In genomic region chr14:102204881-102205671, GRCm38 (mm10) we compare ENCODE assay signal across 30 mouse cellular contexts.
DNase-seq lines count a peak whose midpoint lies in the region; ATAC-seq and TF ChIP-seq lines count a peak whose summit lies in the region.
"Had no signal": no experiment of that assay in that cellular context is flagged by ENCODE, and none has a peak within 500 bp of the region (broad histone marks: within the 10 kb centered on the region; RNA-seq: fewer than 3 reads in every experiment).

No protein-coding gene starts in this region.

- DNase-seq in hindbrain, embryonic 14.5 days (ENCODE audit: low spot score): no peak
- no peak for DNase-seq in hindbrain, embryonic 11.5 days (ENCODE audit: low spot score)
- no peak for DNase-seq in midbrain, postnatal 0 days (ENCODE audit: low spot score)
- DNase-seq in telencephalon, adult 2 months (ENCODE audit: low read depth, low spot score): peak; percentile 54
- DNase-seq in ovary, postnatal 36 days (ENCODE audit: low spot score): no peak
- DNase-seq: adrenal gland, postnatal 14 days; cerebellum, adult 18-20 months; cerebellum, postnatal 10 days; gastrocnemius, adult 2 months; heart, adult 2 months; heart, postnatal 10 days; kidney, adult 18-20 months; kidney, postnatal 4 days; lung, embryonic 14.5 days; lung, postnatal 14 days; right cerebral cortex, postnatal 25 days; spleen, adult 18-20 months; thymus, adult 2 months; thymus, postnatal 36 days had no signal

- no peak overlapping the region for H3K27ac ChIP-seq in hindbrain, embryonic 14.5 days
- H3K27ac ChIP-seq in hindbrain, embryonic 11.5 days (ENCODE audit: low read depth, low read length): no peak overlapping the region
- H3K27ac ChIP-seq in midbrain, embryonic 13.5 days: no peak overlapping the region
- no peak overlapping the region for H3K27ac ChIP-seq in midbrain, postnatal 0 days (ENCODE audit: low read depth, low read length)
- peak overlapping the region; percentile 69 for H3K27ac ChIP-seq in forebrain, embryonic 15.5 days (replicated peaks)
- H3K27ac ChIP-seq: gastrocnemius, adult 2 months; heart, adult 2 months; heart, embryonic 13.5 days; kidney, postnatal 0 days; left cerebral cortex, adult 2 months; limb, embryonic 12.5 days; liver, embryonic 15.5 days; neural tube, embryonic 13.5 days had no signal

- 82% methylated on average over 10 of the region's 10 CpGs for WGBS in hindbrain, embryonic 14.5 days
- 91% methylated on average over 10 of the region's 10 CpGs for WGBS in hindbrain, embryonic 11.5 days
- WGBS in midbrain, embryonic 13.5 days: 81% methylated on average over 10 of the region's 10 CpGs
- WGBS in midbrain, postnatal 0 days: 80% methylated on average over 10 of the region's 10 CpGs
- 55% methylated on average over 10 of the region's 10 CpGs for whole genome bisulfite sequencing in forebrain, embryonic 15.5 days

- no peaks in the 10 kb centered on the region for H3K4me1 ChIP-seq in hindbrain, embryonic 14.5 days (replicated peaks; ENCODE audit: control insufficient read depth, insufficient read depth, low read length)
- H3K4me1 ChIP-seq in hindbrain, embryonic 11.5 days (replicated peaks; ENCODE audit: control insufficient read depth, insufficient read depth, low read length): no peaks in the 10 kb centered on the region
- no peaks in the 10 kb centered on the region for H3K4me1 ChIP-seq in midbrain, embryonic 13.5 days (replicated peaks)
- no peaks in the 10 kb centered on the region for H3K4me1 ChIP-seq in midbrain, postnatal 0 days (ENCODE audit: insufficient read depth, low read length)
- H3K4me1 ChIP-seq in forebrain, embryonic 15.5 days: peaks cover 8% of the 10 kb centered on the region
- H3K4me1 ChIP-seq: limb, embryonic 12.5 days; liver, embryonic 15.5 days; neural tube, embryonic 13.5 days had no signal

- no peak overlapping the region for H3K4me3 ChIP-seq in hindbrain, embryonic 14.5 days (replicated peaks; ENCODE audit: low read length)
- H3K4me3 ChIP-seq in hindbrain, embryonic 11.5 days (ENCODE audit: low read depth, low read length): no peak overlapping the region
- no peak overlapping the region for H3K4me3 ChIP-seq in midbrain, embryonic 13.5 days (replicated peaks)
- H3K4me3 ChIP-seq in midbrain, postnatal 0 days (ENCODE audit: low read depth, low read length): no peak overlapping the region
- H3K4me3 ChIP-seq in forebrain, embryonic 15.5 days: no peak overlapping the region
- H3K4me3 ChIP-seq: erythroblast, embryonic 14.5 days; gastrocnemius, adult 2 months; heart, adult 2 months; heart, embryonic 13.5 days; left cerebral cortex, adult 2 months; limb, embryonic 12.5 days; liver, embryonic 15.5 days; neural tube, embryonic 13.5 days had no signal

- no peaks in the 10 kb centered on the region for H3K9me3 ChIP-seq in hindbrain, embryonic 14.5 days (ENCODE audit: control insufficient read depth, low read length)
- no peaks in the 10 kb centered on the region for H3K9me3 ChIP-seq in hindbrain, embryonic 11.5 days (ENCODE audit: control insufficient read depth, low read length)
- H3K9me3 ChIP-seq in midbrain, embryonic 13.5 days: no peaks in the 10 kb centered on the region
- H3K9me3 ChIP-seq in midbrain, postnatal 0 days (ENCODE audit: low read length): no peaks in the 10 kb centered on the region
- H3K9me3 ChIP-seq in forebrain, embryonic 15.5 days: no peaks in the 10 kb centered on the region
- H3K9me3 ChIP-seq: heart, embryonic 13.5 days; limb, embryonic 12.5 days; liver, embryonic 15.5 days; neural tube, embryonic 13.5 days had no signal

- H3K4me2 ChIP-seq in hindbrain, embryonic 14.5 days (replicated peaks): no peak overlapping the region
- H3K4me2 ChIP-seq in hindbrain, embryonic 11.5 days (replicated peaks; ENCODE audit: low read depth, low read length): no peak overlapping the region
- H3K4me2 ChIP-seq in midbrain, embryonic 13.5 days (replicated peaks): no peak overlapping the region
- H3K4me2 ChIP-seq in midbrain, postnatal 0 days (ENCODE audit: low read depth, low read length, poor library complexity, severe bottlenecking): no peak overlapping the region
- H3K4me2 ChIP-seq in forebrain, embryonic 15.5 days (replicated peaks): no peak overlapping the region
- H3K4me2 ChIP-seq: heart, embryonic 13.5 days; limb, embryonic 12.5 days; liver, embryonic 15.5 days; lung, embryonic 14.5 days; neural tube, embryonic 13.5 days had no signal

- no peak for TF ChIP-seq CTCF in midbrain, postnatal 0 days (IDR thresholded peaks at IDR 0.05)

- H3K27me3 ChIP-seq in hindbrain, embryonic 14.5 days (ENCODE audit: control insufficient read depth, insufficient read depth, low read length): no peaks in the 10 kb centered on the region
- no peaks in the 10 kb centered on the region for H3K27me3 ChIP-seq in hindbrain, embryonic 11.5 days (ENCODE audit: control insufficient read depth, insufficient read depth, low read length)
- no peaks in the 10 kb centered on the region for H3K27me3 ChIP-seq in midbrain, embryonic 13.5 days
- no peaks in the 10 kb centered on the region for H3K27me3 ChIP-seq in midbrain, postnatal 0 days (ENCODE audit: insufficient read depth, low read length)
- no peaks in the 10 kb centered on the region for H3K27me3 ChIP-seq in forebrain, embryonic 15.5 days
- H3K27me3 ChIP-seq: heart, embryonic 13.5 days; limb, embryonic 12.5 days; liver, embryonic 15.5 days; neural tube, embryonic 13.5 days had no signal

- no peaks in the 10 kb centered on the region for H3K36me3 ChIP-seq in hindbrain, embryonic 14.5 days (replicated peaks; ENCODE audit: control insufficient read depth, insufficient read depth)
- no peaks in the 10 kb centered on the region for H3K36me3 ChIP-seq in hindbrain, embryonic 11.5 days (ENCODE audit: control insufficient read depth, insufficient read depth, low read length)
- no peaks in the 10 kb centered on the region for H3K36me3 ChIP-seq in midbrain, embryonic 13.5 days
- no peaks in the 10 kb centered on the region for H3K36me3 ChIP-seq in midbrain, postnatal 0 days (ENCODE audit: insufficient read depth, low read length)
- H3K36me3 ChIP-seq in forebrain, embryonic 15.5 days: no peaks in the 10 kb centered on the region
- H3K36me3 ChIP-seq: heart, embryonic 13.5 days; limb, embryonic 12.5 days; liver, embryonic 15.5 days; neural tube, embryonic 13.5 days had no signal

- ATAC-seq in hindbrain, embryonic 14.5 days (ENCODE audit: low FRiP score): peak; percentile 31; the same call in 1 of the 2 replicates
- ATAC-seq in hindbrain, embryonic 11.5 days (ENCODE audit: low FRiP score): no peak
- ATAC-seq in midbrain, embryonic 13.5 days: 0 out of 2 replicates have a peak, but pooled peaks have one; percentile 27
- ATAC-seq in midbrain, postnatal 0 days (ENCODE audit: low FRiP score): no peak
- peak; percentile 93 for ATAC-seq in forebrain, embryonic 15.5 days (replicated peaks)
- ATAC-seq: CD4-positive, CD25-positive, alpha-beta regulatory T cell, adult 4 months; hindbrain, embryonic 16.5 days had no signal

- no peak overlapping the region for H3K9ac ChIP-seq in hindbrain, embryonic 14.5 days
- H3K9ac ChIP-seq in hindbrain, embryonic 11.5 days (ENCODE audit: low read depth, low read length): no peak overlapping the region
- H3K9ac ChIP-seq in midbrain, embryonic 13.5 days (replicated peaks): no peak overlapping the region
- no peak overlapping the region for H3K9ac ChIP-seq in midbrain, postnatal 0 days (replicated peaks; ENCODE audit: low read length, poor library complexity, severe bottlenecking)
- H3K9ac ChIP-seq in forebrain, embryonic 15.5 days (replicated peaks): no peak overlapping the region
- H3K9ac ChIP-seq: heart, embryonic 13.5 days; limb, embryonic 12.5 days; liver, embryonic 15.5 days; lung, embryonic 14.5 days; neural tube, embryonic 13.5 days had no signal

Comparison
In these comparisons a context has a peak if more than half of its experiments do, and no peak if none do; other contexts are left out.
1. ATAC-seq: peak in hindbrain, embryonic 14.5 days (single experiment), midbrain, embryonic 13.5 days (single experiment) and forebrain, embryonic 15.5 days (single experiment); none in hindbrain, embryonic 11.5 days (single experiment) and midbrain, postnatal 0 days (single experiment).